Mouse (Mus musculus) E14TG2a.4 (cell line): ENCODE measurements around the gene Zbtb25.

ENCODE experiments used
- CTCF ChIP-seq: conservative IDR thresholded peaks from 2 replicates; pipeline ENCODE4 v1.5.1; 2014; ENCODE audit warnings: low read length
- POU5F1 ChIP-seq: IDR thresholded peaks from 2 replicates; pipeline ENCODE4 v1.6.1; 2014; ENCODE audit warnings: low read length, borderline replicate concordance

- no peak for TF ChIP-seq CTCF
- no peak for TF ChIP-seq POU5F1
These were observed 604 bp downstream of the Zbtb25 start for GRCm38 (mm10) chr12:76368790-76369205.
